Mouse (Mus musculus): ENCODE data around the gene Caps2. TPM values are rescaled to one million over a fixed set of nuclear protein-coding genes. Genes with fewer than 3 reads are reported as not detected.

The Caps2 gene
- total and polyA plus RNA-seq, 3 experiments, result 0.08 to 0.51 (median 0.21) TPM

- Histone ChIP-seq H3K4me3 (replicated peaks in 1 of 3; ENCODE audit: low read depth in 2 of 3, low read length in 2 of 3, poor library complexity in 1 of 3) (no peak overlapping the region), H3K9ac (ENCODE audit: insufficient read depth, low read depth) (no peak overlapping the region), H3K4me2 (ENCODE audit: insufficient read depth, low read depth, poor library complexity, severe bottlenecking) (peak overlapping the region; percentile 47), H3K9me3 (replicated peaks; ENCODE audit: low read length) (no peaks in the 10 kb centered on the region), H3K27ac (ENCODE audit: insufficient read depth, low read depth) (no peak overlapping the region), H3K36me3 (replicated peaks in 1 of 2; ENCODE audit: control insufficient read depth in 1 of 2, insufficient read depth in 1 of 2, low read length in 1 of 2) (no peaks in the 10 kb centered on the region), H3K27me3 (replicated peaks) (no peaks in the 10 kb centered on the region), H3K4me1 (ENCODE audit: control insufficient read depth in 1 of 2, insufficient read depth in 2 of 2) (0 out of 4 replicates have a peak, but pooled peaks cover 0 to 2% of the 10 kb centered on the region in 2 experiments), H3K79me2 (replicated peaks; ENCODE audit: control insufficient read depth, extremely low read depth, insufficient read depth, poor library complexity, severe bottlenecking) (no peaks in the 10 kb centered on the region)
- dilution Hi-C loops (cut with MboI; ENCODE audit: extremely low pct_ligation_motif_present, extremely low pct_unique_long_range_greater_than_20kb, low sequenced_read_pairs) (no loop called here), in situ Hi-C loops (cut with MboI; ENCODE audit: low pct_ligation_motif_present, low pct_unique_long_range_greater_than_20kb, low sequenced_read_pairs) (no loop called here)
- TF ChIP-seq MAZ (IDR thresholded peaks at IDR 0.05; ENCODE audit: low read depth, low read length), result no peak
- no peak for TF ChIP-seq CHD2 (IDR thresholded peaks at IDR 0.05; ENCODE audit: low read length)
- TF ChIP-seq MXI1 (IDR thresholded peaks at IDR 0.05; ENCODE audit: low read depth, low read length), result no peak
- peak; percentile 39 to 65; a peak in 3 of 4 replicates for TF ChIP-seq CTCF (conservative IDR thresholded peaks at IDR 0.05 in 1 of 2, IDR thresholded peaks at IDR 0.05 in 1 of 2; ENCODE audit: low read depth in 2 of 2, low read length in 2 of 2)
- TF ChIP-seq SMC3 (IDR thresholded peaks at IDR 0.05; ENCODE audit: low read depth, low read length), result peak; percentile 45
- TF ChIP-seq NRF1 (IDR thresholded peaks at IDR 0.05; ENCODE audit: low read depth, low read length), result peak; percentile 82
- peak; percentile 47 for TF ChIP-seq RAD21 (IDR thresholded peaks at IDR 0.05; ENCODE audit: low read depth, low read length)
- no peak for TF ChIP-seq ZKSCAN1 (IDR thresholded peaks at IDR 0.05; ENCODE audit: borderline replicate concordance, low read depth, low read length)
- no peak for TF ChIP-seq UBTF (IDR thresholded peaks at IDR 0.05; ENCODE audit: low read depth, low read length)
- TF ChIP-seq ELF1 (IDR thresholded peaks at IDR 0.05; ENCODE audit: low read depth, low read length), result no peak
- no peak for TF ChIP-seq TCF12 (IDR thresholded peaks at IDR 0.05; ENCODE audit: low read depth, low read length)
- no peak for TF ChIP-seq RCOR1 (conservative IDR thresholded peaks at IDR 0.05; ENCODE audit: low read depth, low read length)
- TF ChIP-seq GABPA (IDR thresholded peaks at IDR 0.05; ENCODE audit: insufficient replicate concordance, low read depth, low read length), result no peak
- TF ChIP-seq ZMIZ1 (IDR thresholded peaks at IDR 0.05; ENCODE audit: low read depth, low read length), result no peak
- TF ChIP-seq EP300 (IDR thresholded peaks at IDR 0.05; ENCODE audit: low read length), result no peak
- peak; percentile 61 for DNase-seq (ENCODE audit: extremely low read depth)
Observed at GRCm38 (mm10) chr10:112138050-112138870, 25.2 kb upstream of the Caps2 start.

GRCm38 (mm10) chr10:112138871-112139430 is 24.5 kb upstream of the Caps2 start:
- no peak for DNase-seq (ENCODE audit: extremely low read depth)
- H3K36me3 ChIP-seq (replicated peaks in 1 of 2; ENCODE audit: control insufficient read depth in 1 of 2, insufficient read depth in 1 of 2, low read length in 1 of 2), result no peaks in the 10 kb centered on the region
- 0 out of 4 replicates have a peak, but pooled peaks cover 0 to 2% of the 10 kb centered on the region in 2 experiments for H3K4me1 ChIP-seq (ENCODE audit: control insufficient read depth in 1 of 2, insufficient read depth in 2 of 2)
- no peak overlapping the region for H3K27ac ChIP-seq (ENCODE audit: insufficient read depth, low read depth)
- H3K27me3 ChIP-seq (replicated peaks), result no peaks in the 10 kb centered on the region
- H3K9me3 ChIP-seq (replicated peaks; ENCODE audit: low read length), result no peaks in the 10 kb centered on the region
- H3K9ac ChIP-seq (ENCODE audit: insufficient read depth, low read depth), result no peak overlapping the region
- H3K4me2 ChIP-seq (ENCODE audit: insufficient read depth, low read depth, poor library complexity, severe bottlenecking), result peak overlapping the region; percentile 47
- dilution Hi-C loops (cut with MboI; ENCODE audit: extremely low pct_ligation_motif_present, extremely low pct_unique_long_range_greater_than_20kb, low sequenced_read_pairs), result no loop called here
- TF ChIP-seq GABPA (IDR thresholded peaks at IDR 0.05; ENCODE audit: insufficient replicate concordance, low read depth, low read length) (no peak), USF1 (IDR thresholded peaks at IDR 0.05; ENCODE audit: low read depth, low read length) (no peak), E2F4 (IDR thresholded peaks at IDR 0.05; ENCODE audit: insufficient replicate concordance, low read depth, low read length) (no peak), BHLHE40 (IDR thresholded peaks at IDR 0.05; ENCODE audit: low read depth, low read length) (no peak), CHD1 (IDR thresholded peaks at IDR 0.05; ENCODE audit: low read depth, low read length) (no peak), HCFC1 (IDR thresholded peaks at IDR 0.05; ENCODE audit: low read depth, low read length) (no peak), TBP (conservative IDR thresholded peaks at IDR 0.05; ENCODE audit: low read depth, low read length) (no peak), ETS1 (conservative IDR thresholded peaks at IDR 0.05; ENCODE audit: low read depth, low read length) (no peak), TCF12 (IDR thresholded peaks at IDR 0.05; ENCODE audit: low read depth, low read length) (no peak), SIN3A (IDR thresholded peaks at IDR 0.05; ENCODE audit: low read length) (no peak)
- no peak overlapping the region for H3K4me3 ChIP-seq (replicated peaks in 1 of 3; ENCODE audit: low read depth in 2 of 3, low read length in 2 of 3, poor library complexity in 1 of 3)
- no peaks in the 10 kb centered on the region for H3K79me2 ChIP-seq (replicated peaks; ENCODE audit: control insufficient read depth, extremely low read depth, insufficient read depth, poor library complexity, severe bottlenecking)
- in situ Hi-C loops (cut with MboI; ENCODE audit: low pct_ligation_motif_present, low pct_unique_long_range_greater_than_20kb, low sequenced_read_pairs), result no loop called here

Data from CH12.LX (cell line).